Mouse (Mus musculus) small intestine, adult 2 months (tissue): Measurements from ENCODE around the gene Scn4a. TPM values are rescaled to one million over a fixed set of nuclear protein-coding genes. Genes with fewer than 3 reads are reported as not detected.
"Not testable (repeated sequence)": the region's sequence is repeated elsewhere in the genome, so short reads cannot be mapped to it uniquely, and the experiment has no call there.

Experiments used
- H3K27ac ChIP-seq: fragments of 200-500 bp; 2 replicates; pipeline ENCODE4 v1.5.1; 2012; ENCODE audit warnings: low read depth, low read length, control low read depth, inconsistent platforms; ENCODE audit not compliant: insufficient read depth
- H3K27me3 ChIP-seq: fragments of 200-500 bp; 2 replicates; pipeline ENCODE4 v1.6.1; 2012; ENCODE audit warnings: mild to moderate bottlenecking, moderate library complexity, low read length, inconsistent platforms; ENCODE audit not compliant: control insufficient read depth, insufficient read depth
- H3K36me3 ChIP-seq: fragments of 200-500 bp; 2 replicates; pipeline ENCODE4 v1.6.1; 2012; ENCODE audit warnings: mild to moderate bottlenecking, low read length, control low read depth, inconsistent platforms; ENCODE audit not compliant: control insufficient read depth, insufficient read depth
- H3K4me1 ChIP-seq: fragments of 200-500 bp; 2 replicates; pipeline ENCODE4 v1.6.1; 2012; ENCODE audit warnings: low read length, inconsistent platforms, mixed read lengths; ENCODE audit not compliant: control insufficient read depth, insufficient read depth, insufficient read length
- H3K4me3 ChIP-seq: fragments of 200-500 bp; 2 replicates; pipeline ENCODE4 v1.5.1; 2012; ENCODE audit warnings: low read depth, mild to moderate bottlenecking, control low read depth, inconsistent platforms, low read length, moderate library complexity
- CTCF ChIP-seq: fragments of 200-500 bp; IDR thresholded peaks from 2 replicates; pipeline ENCODE4 v1.5.1; 2012; ENCODE audit warnings: low read depth, mild to moderate bottlenecking, control low read depth, inconsistent platforms, low read length, moderate library complexity, mixed read lengths; ENCODE audit not compliant: insufficient replicate concordance, insufficient read length; ENCODE audit errors: extremely low read depth
- POLR2A ChIP-seq: fragments of 200-500 bp; IDR thresholded peaks from 2 replicates; pipeline ENCODE4 v1.6.1; 2012; ENCODE audit warnings: low read depth, mild to moderate bottlenecking, control low read depth, inconsistent platforms, low read length, moderate library complexity
- WGBS: fragments of 180-500 bp; shearing (Covaris S2); methylation state at CpG from one replicate; pipeline ENCODE4 v1.1.7; 2018; 5-methylcytosine and 5-hydroxymethylcytosine counted together
- polyA plus RNA-seq: library from polyadenylated mRNA; depleted of rRNA; stranded (reverse); fragments of >200 nt; gene quantifications from 2 replicates; pipeline ENCODE4 v1.2.3, GENCODE M21; 2012; rRNA removed

Gene Scn4a
- 0.18 and 0.23 TPM in 2 replicates for polyA plus RNA-seq

DNA sequence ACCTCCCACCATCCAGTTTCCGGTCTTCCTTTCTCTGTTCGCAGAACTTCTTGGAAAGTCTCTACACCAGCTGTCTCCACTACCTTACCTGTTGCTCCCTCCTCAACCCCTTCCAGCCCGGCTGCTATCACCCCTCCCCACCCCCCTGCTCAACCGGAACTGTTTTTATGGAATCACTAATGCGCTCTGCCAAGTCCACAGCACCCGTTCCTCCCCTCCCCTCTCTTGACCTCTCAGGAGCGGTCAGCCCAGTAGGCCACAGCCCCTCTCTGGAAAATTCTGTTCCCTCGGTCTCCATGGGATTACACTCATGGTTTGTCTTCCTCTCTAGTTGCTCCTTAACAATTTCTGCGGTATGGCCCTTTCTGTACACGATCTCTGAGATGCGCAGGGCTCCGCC is at the start of gene Scn4a:
Scn4a (minus strand) TSS at position 101 of the 400 bp plus-strand sequence.
- Histone ChIP-seq H3K27me3 (no peaks in the 10 kb centered on the region), H3K4me3 (no peak within 1 kb of the TSS), H3K27ac (no peak within 1 kb of the TSS), H3K36me3 (no peaks in the 10 kb centered on the region), H3K4me1 (no peaks in the 10 kb centered on the region)
- WGBS = 77% methylated on average over 12 of the region's 12 CpGs
- TF ChIP-seq CTCF (no peak), POLR2A (no peak)

DNA sequence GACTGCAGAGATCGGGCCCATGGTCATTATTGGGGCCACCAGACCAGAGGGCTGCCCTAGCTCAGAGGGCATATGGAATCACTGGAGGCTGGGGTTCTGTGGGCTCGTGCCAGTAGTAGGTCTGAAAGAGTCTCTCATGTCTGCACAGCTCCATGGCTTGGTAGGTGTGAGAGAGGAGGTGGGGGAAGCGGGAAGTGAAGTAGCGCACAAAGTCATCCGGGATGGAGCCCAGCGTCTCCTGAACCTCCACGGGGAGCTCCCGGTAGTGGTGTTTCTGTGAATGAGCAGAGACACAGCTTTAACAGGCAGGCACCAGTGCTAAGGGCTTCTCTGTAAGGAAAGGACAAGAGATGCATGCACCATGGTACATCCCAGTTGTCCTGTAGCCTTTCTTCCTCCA is 45.4 kb upstream of the Scn4a start:
- no peaks in the 10 kb centered on the region for H3K4me1 ChIP-seq
- 91% methylated on average over 8 of the region's 8 CpGs for WGBS

GRCm38 (mm10) chr11:106397656-106398055 is 44.6 kb upstream of the Scn4a start:
- peaks cover 57% of the 10 kb centered on the region for H3K36me3 ChIP-seq
- H3K4me3 ChIP-seq = no peak overlapping the region
- no peaks in the 10 kb centered on the region for H3K4me1 ChIP-seq
- WGBS = 86% methylated on average over 3 of the region's 3 CpGs
- H3K27ac ChIP-seq = no peak overlapping the region
- TF ChIP-seq CTCF (no peak), POLR2A (no peak)
- no peaks in the 10 kb centered on the region for H3K27me3 ChIP-seq

More for the DNA sequence above, 45.4 kb upstream of the Scn4a start:
- no peaks in the 10 kb centered on the region for H3K27me3 ChIP-seq
- no peak for TF ChIP-seq POLR2A
- TF ChIP-seq CTCF = no peak
- no peak overlapping the region for H3K27ac ChIP-seq
- peaks cover 61% of the 10 kb centered on the region for H3K36me3 ChIP-seq
- no peak overlapping the region for H3K4me3 ChIP-seq

- not testable (repeated sequence) for H3K4me1 ChIP-seq, H3K27me3 ChIP-seq, H3K27ac ChIP-seq, H3K4me3 ChIP-seq
- 91% methylated on average over 2 of the region's 2 CpGs for WGBS
- H3K36me3 ChIP-seq = peaks cover 32% of the 10 kb centered on the region
Observed at GRCm38 (mm10) chr11:106394055-106394454, 41.0 kb upstream of the Scn4a start.

DNA sequence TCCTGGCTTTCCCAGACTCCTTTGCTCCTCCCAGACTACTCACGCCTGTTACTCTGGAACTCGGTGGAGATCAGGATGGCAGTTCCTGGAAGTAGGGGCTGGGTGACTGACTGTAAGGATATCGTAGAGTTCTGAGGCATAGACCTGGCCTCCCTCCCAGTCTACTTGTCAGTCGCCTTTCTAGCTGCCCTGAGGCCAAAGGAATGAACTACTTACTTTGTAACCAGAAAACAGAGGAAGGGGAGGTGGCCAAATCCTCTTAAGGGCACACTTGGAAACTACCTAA is 40.2 kb upstream of the Scn4a start:
- H3K27ac ChIP-seq = no peak overlapping the region
- 60% methylated on average over 4 of the region's 4 CpGs for WGBS
- no peaks in the 10 kb centered on the region for H3K27me3 ChIP-seq
- H3K4me3 ChIP-seq = no peak overlapping the region
- peaks cover 1% of the 10 kb centered on the region for H3K4me1 ChIP-seq
- peaks cover 25% of the 10 kb centered on the region for H3K36me3 ChIP-seq
- TF ChIP-seq CTCF = no peak
- no peak for TF ChIP-seq POLR2A

GRCm38 (mm10) chr11:106392597-106393330 is 39.7 kb upstream of the Scn4a start:
- WGBS = 39% methylated on average over 7 of the region's 7 CpGs
- Histone ChIP-seq H3K27me3 (no peaks in the 10 kb centered on the region), H3K4me1 (peaks cover 1% of the 10 kb centered on the region), H3K27ac (no peak overlapping the region), H3K4me3 (no peak overlapping the region), H3K36me3 (peaks cover 20% of the 10 kb centered on the region)
- TF ChIP-seq CTCF = no peak
- no peak for TF ChIP-seq POLR2A

DNA sequence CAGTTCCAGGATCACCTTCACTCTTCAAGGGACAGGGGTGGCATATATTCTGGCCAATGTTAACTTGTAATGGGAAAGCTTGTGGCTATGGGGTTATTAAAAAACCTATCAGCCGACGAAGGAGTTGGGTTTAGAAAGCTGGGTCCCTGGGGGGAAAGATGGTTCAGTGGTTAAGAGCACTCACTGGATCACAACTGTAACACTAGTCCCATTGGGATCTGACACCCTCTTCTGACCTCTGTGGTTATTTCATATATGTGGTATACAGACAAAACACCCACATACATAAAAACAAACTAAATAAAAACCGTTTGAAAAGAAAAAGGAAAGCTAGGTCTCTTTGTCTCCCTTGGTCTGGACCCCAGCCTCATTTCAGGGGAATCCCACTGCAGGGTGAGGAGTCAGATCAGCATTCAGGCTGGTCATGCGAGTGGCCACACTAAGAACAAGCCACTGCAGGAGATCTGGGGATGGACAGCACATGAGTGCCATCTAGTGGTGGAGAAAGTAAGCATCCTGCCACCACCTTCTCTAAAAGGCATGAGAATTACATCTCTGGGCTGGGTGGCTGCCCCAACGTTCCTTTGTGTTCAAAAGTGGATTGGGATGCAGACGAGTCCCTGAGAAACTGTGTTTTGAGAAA is 38.6 kb upstream of the Scn4a start:
- H3K27ac ChIP-seq = no peak overlapping the region
- H3K4me1 ChIP-seq = peaks cover 1% of the 10 kb centered on the region
- H3K36me3 ChIP-seq = peaks cover 14% of the 10 kb centered on the region
- no peaks in the 10 kb centered on the region for H3K27me3 ChIP-seq
- WGBS = 30% methylated on average over 6 of the region's 6 CpGs
- no peak overlapping the region for H3K4me3 ChIP-seq
- peak; percentile 89; the same call in 1 of the 2 replicates for TF ChIP-seq CTCF
- TF ChIP-seq POLR2A = no peak
